Mouse (Mus musculus): Measurements from ENCODE around the gene U2af2. TPM values are rescaled to one million over a fixed set of nuclear protein-coding genes. Genes with fewer than 3 reads are reported as not detected.
A peak's percentile ranks its signal among the peaks of the same experiment; 100 is the strongest.
"Not testable (repeated sequence)": the region's sequence is repeated elsewhere in the genome, so short reads cannot be mapped to it uniquely, and the experiment has no call there.

Gene U2af2
- 10 to 100 TPM; 26.0 to 33.4 (median 32.0) TPM for polyA plus RNA-seq (2017; shearing (Covaris generic))

DNA sequence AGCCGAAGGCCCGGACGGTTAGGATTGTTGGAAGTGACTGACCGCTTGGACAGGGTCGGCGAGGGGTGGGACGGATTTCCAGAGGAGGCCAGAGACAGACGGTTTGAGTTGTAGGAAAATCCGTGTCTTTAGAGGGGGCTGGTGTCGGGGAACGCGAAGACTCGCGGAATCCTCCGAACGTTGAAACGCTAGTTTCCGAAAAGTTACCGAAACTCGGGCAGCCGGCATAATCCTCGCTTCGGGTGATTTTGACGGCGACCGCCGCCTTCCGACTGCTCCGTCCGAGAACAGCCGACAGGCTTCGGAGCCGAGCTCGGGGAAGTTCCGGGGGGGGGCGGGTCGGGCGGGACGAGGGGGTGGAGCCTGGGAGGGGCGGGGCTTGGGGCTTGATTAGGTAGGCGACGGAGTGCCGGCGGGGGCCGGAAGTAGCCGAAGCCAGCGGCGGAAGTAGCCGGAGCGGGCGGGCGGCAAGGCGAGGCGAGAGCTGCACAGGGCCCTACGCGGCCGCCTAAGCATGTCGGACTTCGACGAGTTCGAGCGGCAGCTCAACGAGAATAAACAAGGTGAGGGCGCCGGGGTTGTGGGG, at the start of gene U2af2:
U2af2 (plus strand) TSS at position 370 of the 586 bp plus-strand sequence.
- ATAC-seq, result peak; percentile 29

DNA sequence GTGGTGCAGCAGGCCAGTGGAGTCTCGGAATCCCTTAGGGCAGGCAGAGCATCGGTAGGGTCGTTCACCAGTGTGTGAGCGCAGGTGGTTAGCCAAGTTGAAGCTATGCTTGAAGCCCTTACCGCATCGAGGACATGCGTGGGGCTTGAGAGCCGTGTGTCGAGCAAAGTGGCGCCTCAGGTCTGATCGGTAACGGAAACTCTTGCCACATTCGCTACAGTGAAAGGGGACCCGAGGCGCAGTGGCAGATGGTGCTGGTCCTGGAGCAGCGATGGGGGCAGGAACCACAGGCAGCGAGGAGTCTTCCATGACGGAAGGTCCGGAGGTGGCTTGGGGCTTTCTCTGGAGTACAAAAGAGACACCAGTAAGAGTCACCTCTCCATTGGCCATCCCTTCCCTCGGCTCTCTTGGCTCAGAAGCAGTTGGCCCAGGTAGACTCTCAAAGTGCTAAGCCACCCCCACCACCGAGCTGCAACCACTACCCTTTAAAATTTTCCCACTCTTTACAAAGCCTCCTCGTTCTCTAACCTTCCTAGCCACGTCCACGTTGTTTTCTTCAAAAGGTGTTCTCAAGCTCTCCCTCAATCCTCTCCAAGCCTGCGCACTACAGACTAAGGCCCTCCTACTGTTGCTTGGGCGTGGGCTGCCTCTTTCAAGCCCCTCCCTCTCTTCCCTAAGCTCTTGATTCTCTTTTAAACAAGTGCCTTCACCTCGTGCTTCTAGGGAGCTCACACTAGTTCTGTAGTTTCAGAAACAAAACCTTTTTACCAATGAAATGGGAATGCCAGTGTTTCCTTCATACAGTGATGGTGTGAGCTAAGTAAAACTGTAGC, 49.0 kb upstream of the U2af2 start:
- no peak for ATAC-seq

DNA sequence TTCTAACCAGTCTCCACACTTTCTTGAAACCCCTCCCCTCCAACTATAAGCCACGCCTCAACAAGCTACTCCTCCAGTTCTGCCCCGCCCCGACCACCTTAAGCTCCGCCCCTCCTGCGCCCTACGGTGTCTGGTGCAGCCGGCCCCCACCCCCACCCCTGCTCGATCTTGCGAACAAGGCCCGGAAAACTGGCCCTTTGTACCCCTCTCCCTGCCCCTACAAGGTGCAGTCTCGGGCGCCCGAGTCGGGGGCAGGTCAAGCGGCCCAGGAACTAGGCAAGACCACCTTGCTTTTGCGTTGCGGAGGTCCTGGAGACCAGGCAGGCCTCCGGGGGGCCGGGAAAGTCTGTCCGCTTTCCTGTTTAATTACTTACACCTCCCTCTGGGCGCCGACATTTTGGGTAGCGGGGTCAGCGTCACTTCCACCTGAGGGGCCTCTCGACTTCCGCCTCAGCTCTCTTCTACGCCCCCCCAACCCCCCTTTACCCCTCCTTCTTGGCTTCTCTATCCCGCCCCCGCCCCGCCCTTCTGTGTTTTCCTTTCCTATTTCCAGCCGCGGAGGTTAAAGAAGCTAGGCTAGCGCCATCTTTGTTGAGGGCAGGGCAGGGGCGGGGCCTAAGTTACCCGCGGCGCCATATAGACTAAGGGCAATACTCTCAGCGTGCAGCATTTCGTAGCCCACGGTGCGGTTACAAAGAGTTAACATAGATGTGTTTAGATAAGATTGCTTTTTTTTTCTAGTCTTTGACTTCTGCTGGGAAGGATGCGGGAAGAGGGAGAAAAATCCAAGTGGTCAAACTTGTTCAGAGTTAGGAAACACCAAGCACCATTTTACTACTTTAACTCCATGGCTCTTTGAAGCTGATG, 47.5 kb upstream of the U2af2 start, which contains the start of the genes Zfp524 and Fiz1:
Zfp524 (plus strand) TSS at position 165 of the 867 bp plus-strand sequence.
Fiz1 (minus strand) TSS at position 447 of the 867 bp plus-strand sequence.
- ATAC-seq, result peak; percentile 74

DNA sequence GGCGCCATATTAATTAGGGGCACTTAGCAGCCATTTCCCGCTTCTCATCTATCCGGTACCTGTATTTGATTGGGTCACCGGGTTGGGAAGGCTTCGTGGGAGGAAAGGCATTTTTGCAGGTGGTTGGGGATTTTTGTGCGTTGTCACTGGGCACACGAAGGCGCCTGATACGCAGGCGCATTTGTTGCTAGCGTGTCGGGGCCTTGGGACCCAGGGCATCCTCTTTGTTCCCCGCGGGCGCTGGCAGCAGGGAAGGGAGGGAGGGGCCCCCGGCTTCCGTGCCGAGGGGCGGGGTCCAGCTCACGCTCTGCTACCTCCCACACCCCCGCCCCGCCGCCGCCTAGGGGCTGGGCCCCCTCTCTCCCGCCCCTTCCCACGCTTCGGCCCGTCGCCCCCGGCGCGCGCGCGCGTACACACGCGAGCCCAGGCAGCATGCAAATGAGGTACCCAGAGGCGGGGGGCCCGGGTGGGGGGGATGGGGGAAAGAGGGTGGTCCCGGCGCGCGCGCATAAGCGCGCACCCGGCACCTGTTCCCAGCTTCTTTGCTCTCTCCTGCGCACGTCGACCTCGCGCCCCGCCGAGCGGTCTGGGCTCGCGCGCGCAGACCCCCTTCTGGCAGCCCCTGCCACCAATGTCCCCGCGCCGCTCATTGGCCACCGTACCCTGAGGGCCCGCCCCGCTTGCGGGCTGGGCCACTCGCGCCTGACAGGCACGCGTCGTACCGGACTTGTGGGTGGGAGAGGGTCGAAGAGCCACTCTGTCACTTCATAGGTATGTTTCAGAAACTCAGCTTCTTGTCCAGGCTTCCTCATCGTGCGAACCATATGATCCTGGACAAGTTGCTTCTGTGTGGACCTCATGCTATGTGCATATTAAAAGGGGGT, 46.6 kb upstream of the U2af2 start, which contains the start of gene Gm44973:
Gm44973 (plus strand) TSS at position 379 of the 884 bp plus-strand sequence.
- ATAC-seq, result peak; percentile 78

DNA sequence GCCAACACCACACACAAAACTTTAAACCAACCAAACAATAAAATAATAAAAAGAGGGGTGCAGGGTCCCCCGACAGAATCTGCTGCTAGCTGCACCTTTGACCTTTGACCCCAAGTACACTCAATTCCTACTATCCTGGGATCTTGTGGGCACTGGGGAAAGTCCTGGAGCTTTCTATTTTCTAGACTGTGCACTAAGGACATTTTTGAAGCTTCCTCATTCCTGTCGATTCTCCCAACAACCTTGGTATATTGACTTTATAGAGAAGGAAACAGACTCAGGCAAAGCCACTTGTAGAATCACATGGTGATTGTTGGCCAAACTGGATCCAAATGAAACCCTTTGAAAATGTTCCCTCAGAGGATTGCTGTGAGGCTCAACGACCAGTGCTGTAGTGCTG, 45.9 kb upstream of the U2af2 start:
- ATAC-seq, result no peak

DNA sequence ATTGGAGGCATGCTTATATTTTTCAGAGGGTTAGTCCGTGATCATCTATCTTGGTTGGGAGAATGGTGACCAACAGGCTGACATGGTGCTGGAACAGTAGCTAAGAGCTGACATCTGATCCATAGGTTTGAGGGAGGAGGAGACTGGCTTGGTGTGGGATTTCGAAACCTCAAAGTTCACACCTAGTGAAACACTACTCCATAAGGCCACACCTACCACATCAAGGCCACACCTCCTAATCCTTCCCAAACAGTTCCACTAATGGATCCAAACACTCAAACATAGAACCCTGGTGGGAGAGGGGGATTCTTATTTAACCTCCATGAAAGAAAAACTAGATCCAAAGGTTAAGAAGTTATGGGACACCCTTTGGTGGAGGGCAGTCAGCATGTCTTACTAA, 45.0 kb upstream of the U2af2 start:
- no peak for ATAC-seq

DNA sequence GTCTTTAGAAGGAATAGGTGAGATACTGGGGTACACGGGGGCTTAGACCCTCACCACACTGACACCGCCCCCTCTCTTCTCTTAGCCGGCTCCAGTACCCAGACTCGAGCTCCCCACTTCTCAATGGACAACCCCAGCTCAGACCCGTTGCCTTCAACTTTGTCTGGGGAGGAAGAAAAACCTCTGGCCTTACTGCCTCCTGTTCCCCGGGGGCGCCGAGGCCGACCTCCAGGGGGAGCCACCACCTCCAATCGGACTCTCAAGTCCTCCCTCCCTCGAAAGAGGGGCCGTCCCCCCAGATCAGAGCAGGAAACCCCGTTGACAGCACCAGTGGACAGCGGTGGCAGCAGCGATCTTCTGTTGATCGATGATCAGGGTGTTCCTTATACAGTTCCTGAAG, 44.6 kb upstream of the U2af2 start:
- no peak for ATAC-seq

DNA sequence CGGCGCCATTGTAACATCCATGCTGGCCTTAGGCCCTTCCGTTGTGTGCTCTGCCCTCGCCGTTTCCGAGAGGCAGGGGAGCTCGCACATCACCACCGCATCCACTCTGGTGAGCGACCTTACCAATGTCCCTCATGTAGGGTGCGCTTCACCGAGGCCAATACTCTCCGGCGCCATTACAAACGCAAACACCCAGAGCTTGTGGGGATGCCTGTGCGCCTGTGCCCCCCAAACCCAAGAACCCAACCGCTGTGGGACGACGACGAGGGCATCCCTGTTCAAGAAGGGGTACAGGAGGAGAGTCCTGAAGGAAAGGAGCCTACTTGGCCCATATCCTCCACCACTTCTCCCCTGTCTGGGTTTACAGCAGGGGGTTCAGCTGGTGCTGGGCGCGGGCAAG, 44.0 kb upstream of the U2af2 start:
- ATAC-seq, result no peak

DNA sequence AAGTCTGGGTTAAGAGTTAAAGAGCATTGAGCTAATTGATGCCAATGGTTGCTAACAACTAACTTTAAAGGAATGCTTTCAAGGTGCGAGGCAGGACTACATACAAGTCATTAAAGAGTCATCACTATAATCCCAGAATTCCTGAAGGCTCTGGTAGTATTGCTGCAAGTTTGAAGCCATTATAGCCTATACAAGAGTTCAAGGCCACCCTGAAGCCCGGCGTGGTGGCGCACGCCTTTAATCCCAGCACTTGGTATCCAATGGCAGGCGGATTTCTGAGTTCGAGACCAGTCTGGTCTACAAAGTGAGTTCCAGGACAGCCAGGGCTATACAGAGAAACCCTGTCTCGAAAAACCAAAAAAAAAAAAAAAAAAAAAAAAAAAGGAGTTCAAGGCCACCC, 42.4 kb upstream of the U2af2 start:
- ATAC-seq, result not testable (repeated sequence)

DNA sequence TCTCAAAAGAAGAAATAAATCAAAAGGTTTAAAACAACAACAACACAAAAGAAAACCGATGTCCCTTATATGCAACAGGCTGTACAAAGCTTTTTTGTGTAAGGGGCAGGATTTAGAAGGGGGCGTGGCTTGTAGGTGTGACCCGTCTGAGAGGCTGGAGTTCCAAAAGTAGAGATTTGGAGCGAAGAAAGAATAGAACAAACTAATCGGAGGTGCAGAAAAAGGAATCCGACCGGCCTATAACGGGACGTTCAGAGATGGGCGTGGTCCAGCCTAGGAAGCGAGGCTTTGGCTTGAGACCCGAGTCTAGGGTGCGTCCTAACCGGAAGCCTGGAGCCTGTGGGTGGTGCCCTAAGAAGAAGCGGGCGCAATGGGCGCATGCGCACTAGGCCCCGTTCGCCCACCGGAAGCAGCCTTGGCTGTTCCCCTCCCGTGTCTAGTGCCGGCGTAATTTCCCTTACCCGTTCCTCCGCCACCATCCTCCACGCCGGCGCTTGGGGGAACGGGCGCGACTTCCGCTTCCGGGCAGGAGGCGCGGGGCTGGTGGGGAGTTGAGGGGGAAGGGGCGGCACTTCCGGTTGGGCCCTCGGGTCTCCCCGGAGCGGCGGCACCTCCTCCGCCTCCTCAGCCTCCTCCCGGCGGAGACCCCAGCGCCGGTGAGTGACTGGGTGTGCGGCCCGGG, 41.8 kb upstream of the U2af2 start, which contains the start of the genes Zfp865 and Ccdc106:
Zfp865 (plus strand) TSS at position 377 of the 682 bp plus-strand sequence.
Ccdc106 (plus strand) TSS at position 554 of the 682 bp plus-strand sequence.
- ATAC-seq, result peak; percentile 88

DNA sequence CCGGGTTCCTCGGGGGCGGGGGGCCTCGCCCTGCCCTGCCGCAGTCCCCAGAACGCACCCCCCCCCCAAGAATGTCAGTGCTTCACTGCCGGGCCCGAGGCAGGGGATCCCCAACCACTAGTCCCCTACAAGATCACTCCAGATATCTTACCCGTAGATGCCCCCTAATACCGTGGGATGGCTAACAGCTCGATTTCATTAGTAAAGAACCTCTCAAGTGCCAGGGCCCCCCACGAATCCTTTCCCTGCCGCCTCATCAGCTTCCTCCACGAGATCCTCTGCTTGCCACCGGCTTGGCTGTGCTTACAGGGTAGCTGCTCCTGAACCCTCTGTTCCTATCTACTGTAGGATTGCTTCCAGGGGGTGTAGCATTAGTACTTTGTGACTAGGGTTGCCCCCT, 41.3 kb upstream of the U2af2 start:
- peak; percentile 4 for ATAC-seq

DNA sequence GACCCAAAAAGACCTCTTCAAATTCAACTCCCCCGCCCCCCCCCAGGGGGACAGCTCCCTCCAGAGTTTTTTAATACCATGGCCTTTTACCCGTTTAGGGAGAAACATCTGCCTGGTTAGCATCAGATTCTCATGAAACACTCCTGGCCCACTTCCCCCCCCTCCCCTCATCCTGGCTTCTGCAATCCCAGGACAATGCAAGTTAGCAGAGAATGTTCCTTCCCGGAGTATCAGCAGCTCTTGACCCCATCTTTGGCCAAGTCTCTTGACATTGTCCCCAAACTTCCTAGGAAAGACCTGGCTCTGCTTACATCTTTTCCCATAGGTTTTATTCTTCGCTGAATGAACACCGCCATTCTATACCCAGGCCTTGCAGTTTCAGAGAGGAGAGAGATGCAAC, 40.7 kb upstream of the U2af2 start:
- no peak for ATAC-seq

DNA sequence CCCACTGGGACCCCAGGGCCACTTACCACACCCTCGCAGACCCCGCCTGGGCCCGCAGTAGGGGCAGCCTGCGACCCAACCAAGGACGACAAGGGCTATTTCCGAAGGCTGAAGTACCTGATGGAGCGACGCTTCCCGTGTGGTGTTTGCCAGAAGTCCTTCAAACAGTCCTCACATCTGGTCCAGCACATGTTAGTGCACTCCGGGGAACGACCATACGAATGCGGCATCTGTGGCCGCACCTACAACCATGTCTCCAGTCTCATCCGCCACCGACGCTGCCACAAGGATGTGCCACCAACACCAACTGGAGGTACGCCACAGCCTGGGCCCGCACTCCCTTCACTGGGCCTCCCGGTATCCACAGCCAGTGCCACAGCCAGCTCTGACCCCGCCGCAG, 32.4 kb upstream of the U2af2 start:
- ATAC-seq, result no peak

DNA sequence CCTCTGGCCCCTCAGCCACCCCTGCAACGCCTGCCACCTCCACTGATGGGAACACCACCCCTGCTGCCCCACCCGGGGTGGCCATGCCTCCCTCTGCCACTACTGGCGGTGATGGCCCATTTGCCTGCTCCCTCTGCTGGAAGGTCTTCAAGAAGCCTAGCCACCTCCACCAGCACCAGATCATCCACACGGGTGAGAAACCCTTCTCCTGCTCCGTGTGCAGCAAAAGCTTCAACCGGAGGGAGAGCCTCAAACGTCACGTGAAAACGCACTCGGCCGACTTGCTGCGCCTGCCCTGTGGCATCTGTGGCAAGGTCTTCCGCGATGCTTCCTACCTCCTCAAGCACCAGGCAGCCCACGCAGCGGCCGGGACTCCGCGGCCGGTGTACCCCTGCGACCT, 32.0 kb upstream of the U2af2 start:
- no peak for ATAC-seq

DNA sequence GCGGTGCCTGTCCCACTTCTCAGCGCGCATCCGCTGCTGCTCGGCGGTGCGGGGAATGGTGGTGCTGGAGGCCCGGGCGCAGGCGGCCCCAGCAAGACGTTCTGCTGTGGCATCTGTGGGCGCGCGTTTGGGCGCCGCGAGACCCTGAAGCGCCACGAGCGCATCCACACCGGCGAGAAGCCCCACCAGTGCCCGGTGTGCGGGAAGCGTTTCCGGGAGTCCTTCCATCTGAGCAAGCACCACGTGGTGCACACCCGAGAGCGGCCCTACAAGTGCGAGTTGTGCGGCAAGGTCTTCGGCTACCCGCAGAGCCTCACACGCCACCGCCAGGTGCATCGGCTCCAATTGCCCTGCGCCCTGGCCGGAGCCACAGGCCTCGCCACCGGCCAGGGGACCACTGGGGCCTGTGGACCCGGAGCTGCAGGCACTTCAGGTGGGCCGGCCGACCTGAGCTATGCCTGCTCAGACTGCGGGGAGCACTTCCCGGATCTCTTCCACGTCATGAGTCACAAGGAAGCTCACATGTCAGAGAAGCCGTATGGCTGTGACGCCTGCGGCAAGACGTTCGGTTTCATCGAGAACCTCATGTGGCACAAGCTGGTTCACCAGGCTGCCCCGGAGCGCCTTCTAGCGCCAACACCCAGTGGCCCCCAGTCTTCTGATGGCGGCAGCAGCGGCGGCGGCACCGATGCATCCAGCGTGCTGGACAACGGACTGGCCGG, 31.2 kb upstream of the U2af2 start:
- ATAC-seq, result no peak

DNA sequence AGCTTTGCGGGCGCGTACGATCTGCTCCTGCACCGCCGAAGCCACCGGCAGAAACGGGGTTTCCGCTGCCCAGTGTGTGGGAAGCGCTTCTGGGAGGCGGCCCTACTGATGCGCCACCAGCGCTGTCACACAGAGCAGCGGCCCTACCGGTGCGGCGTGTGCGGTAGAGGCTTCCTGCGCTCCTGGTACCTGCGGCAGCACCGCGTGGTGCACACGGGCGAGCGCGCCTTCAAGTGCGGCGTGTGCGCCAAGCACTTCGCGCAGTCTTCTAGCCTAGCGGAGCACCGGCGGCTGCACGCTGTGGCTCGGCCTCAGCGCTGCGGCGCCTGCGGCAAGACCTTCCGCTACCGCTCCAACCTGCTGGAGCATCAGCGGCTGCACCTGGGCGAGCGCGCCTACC, 30.4 kb upstream of the U2af2 start:
- ATAC-seq, result no peak

DNA sequence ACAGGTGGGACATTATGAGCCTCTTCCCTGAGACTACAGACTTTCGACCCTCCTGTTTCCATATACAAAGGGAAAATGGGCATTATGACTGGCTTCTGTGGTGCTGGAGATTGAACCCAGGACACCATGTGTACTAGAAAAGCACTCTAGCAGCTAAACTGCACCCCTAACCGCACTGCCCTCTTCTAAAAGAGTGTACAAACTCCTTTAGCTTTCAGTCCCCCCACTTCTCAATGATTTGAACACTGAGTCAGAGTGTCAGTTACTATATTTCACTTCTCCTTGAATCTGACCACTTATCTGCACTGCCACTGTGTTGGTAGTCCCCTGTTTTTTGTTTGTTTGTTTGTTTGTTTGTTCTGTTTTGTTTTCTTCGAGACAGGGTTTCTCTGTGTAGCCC, 28.1 kb upstream of the U2af2 start, which contains the start of gene 4632433K11Rik:
4632433K11Rik (plus strand) TSS at position 301 of the 400 bp plus-strand sequence.
- ATAC-seq, result no peak

DNA sequence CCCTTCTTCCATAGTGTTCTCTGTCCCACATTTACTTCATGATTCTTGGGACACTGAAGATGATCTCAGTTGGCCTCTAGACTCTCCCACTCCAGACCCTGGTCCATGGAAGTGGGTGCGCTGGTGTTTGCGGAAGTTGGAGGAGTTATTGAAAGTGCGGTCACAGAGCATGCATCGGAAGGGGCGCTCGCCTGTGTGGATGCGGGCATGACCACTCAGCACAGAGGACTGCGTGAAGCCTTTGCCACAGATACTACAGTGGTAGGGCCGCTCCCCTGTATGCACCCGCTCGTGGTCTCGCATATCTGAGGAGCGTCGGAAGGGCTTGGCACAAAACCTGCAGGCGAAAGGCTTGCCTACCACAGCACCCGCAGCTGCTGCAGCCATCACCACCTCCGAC, 26.3 kb upstream of the U2af2 start:
- ATAC-seq, result no peak

DNA sequence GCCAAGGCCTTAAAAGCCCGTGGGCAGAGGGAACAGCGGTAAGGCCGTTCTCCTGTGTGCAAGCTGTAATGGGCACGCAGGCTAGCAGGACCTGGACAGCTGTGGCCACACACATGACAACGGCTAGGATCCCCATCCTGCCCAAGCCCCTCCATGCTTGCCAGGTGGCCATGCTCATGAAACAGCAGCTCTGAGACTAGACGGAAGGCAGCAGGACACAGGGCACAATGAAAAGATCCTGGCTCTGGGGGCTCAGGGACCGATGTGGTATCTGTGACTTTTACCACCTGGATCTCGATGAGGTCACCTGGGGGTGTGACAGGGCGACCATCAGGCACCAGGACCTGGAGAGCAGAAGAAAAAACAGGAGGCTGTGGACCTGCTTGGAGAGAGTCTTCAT, 25.8 kb upstream of the U2af2 start:
- ATAC-seq, result no peak

DNA sequence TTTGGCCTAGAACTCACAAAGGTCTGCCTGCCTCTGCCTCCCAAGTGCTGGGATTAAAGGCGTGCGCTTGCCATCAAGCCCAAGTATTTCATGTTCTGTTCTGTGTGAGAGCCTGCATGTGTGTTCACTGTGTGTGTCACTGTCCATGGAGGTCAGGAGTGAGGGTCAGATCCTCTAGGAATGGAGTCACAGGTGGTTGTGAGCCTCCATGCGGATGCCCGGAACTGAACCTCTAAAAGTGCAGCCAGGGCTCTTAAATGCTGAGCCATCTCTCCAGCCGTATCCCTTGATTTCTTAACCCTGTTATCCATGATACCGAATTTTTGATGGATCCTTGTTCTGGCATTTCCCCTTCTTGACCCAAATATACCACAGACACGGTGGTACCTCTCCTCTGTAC, 24.9 kb upstream of the U2af2 start:
- no peak for ATAC-seq

All from inflammation-experienced regulatory T-cells, adult 6 months (primary cell).